Mouse (Mus musculus) left cerebral cortex, postnatal 36 days (tissue): Measurements from ENCODE around the gene Plekha7. TPM values are rescaled to one million over a fixed set of nuclear protein-coding genes. Genes with fewer than 3 reads are reported as not detected.
A peak's percentile ranks its signal among the peaks of the same experiment; 100 is the strongest.

Experiments used
- DNase-seq, 2 experiments: peaks; one replicate each; pipeline ENCODE4 v3.0.0; 2021 to 2022; ENCODE audit warnings: low spot score in 2 of 2, mixed read lengths in 1 of 2
- intact Hi-C: fragments of 180-260 bp; cut with DNase I; formaldehyde crosslinking; loops from one replicate; pipeline ENCODE4 v1.15.1; 2025
- total RNA-seq, 2 experiments: library from RNA; stranded (reverse); gene quantifications; 2 replicates each; pipeline ENCODE4 v1.2.3; 2021

Plekha7 gene
- total RNA-seq, 2 experiments from 2014 or later = 22.0 to 24.8 TPM

DNA sequence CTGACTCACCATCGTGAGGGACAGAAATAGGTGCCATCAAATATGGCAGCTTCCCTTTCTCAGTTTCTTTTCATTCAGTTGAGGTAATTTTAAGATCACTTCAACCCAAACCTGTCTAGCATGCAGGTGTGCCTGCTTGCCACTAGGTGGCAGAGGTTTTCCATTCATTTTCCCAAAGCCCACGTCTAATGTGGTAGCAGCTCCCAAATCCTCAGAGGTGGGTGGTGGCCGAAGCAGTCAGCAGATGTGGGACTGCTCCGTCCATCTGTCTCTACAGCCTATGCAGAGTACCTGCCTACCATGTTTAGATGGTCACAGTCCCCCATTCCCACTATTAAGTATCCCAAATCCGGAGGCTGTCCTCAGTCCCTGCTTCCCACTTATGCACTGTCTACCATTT lies 146.6 kb downstream of the Plekha7 start:
- peak; percentile 32 to 50 for DNase-seq
- intact Hi-C loops = loop anchor here (2.0 to 5.0 kb wide), 2 partner anchors 41 to 85 kb away; no protein-coding TSS in a partner anchor

DNA sequence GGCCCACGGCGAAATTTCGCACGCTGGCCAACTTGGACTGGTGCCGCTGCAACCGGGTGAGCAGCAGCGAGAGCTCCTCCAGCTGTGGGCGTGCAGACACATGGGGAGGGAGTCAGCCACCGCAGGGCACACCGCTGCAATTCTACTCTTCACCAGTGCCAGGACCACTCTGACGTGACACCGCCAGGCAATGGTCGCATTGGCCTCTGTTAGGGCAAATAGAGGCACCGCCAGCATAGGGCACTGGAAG lies 151.4 kb downstream of the Plekha7 start:
- no peak for DNase-seq
- intact Hi-C loops = no loop called here

- no peak for DNase-seq
- intact Hi-C loops = no loop called here
These were observed 151.9 kb downstream of the Plekha7 start for GRCm38 (mm10) chr7:116156072-116156893.

- intact Hi-C loops = no loop called here
- no peak for DNase-seq
These were observed 154.3 kb downstream of the Plekha7 start for GRCm38 (mm10) chr7:116153781-116154368.

GRCm38 (mm10) chr7:116149568-116149967 lies 158.6 kb downstream of the Plekha7 start:
- intact Hi-C loops = no loop called here
- no peak for DNase-seq

DNA sequence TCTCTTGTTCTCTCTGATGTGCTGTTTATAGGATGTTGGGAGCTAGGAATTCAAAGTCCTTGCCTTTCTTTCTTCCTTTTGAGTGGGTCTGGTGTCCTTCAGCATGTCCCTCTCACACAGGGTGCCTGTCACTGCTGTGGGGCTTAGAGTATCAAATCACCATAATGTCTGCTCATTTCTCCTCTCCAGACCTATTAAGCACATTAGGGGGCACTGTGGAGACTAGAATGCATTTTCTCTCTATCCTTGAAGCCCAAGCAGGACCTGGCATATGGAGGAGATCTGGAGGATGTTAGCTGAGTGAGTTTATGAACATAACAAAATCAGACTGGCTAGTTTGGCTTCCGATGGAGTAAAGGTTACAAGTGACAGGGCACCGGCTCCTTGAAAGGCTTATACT lies 161.1 kb downstream of the Plekha7 start:
- no peak for DNase-seq
- intact Hi-C loops = no loop called here

GRCm38 (mm10) chr7:116145030-116145429 lies 163.1 kb downstream of the Plekha7 start:
- DNase-seq = no peak
- intact Hi-C loops = no loop called here

GRCm38 (mm10) chr7:116137671-116138070 lies 170.5 kb downstream of the Plekha7 start:
- intact Hi-C loops = loop anchor here (10.0 kb wide), 1 partner anchor 187 kb away; no protein-coding TSS in a partner anchor
- DNase-seq = no peak

- intact Hi-C loops = loop anchor here (10.0 kb wide), 1 partner anchor 188 kb away; no protein-coding TSS in a partner anchor
- no peak for DNase-seq
These were observed 171.0 kb downstream of the Plekha7 start for GRCm38 (mm10) chr7:116137149-116137548.

GRCm38 (mm10) chr7:116134413-116135292 lies 173.5 kb downstream of the Plekha7 start:
- peak; percentile 16 to 34 for DNase-seq
- intact Hi-C loops = loop anchor here (10.0 kb wide), 1 partner anchor 190 kb away; no protein-coding TSS in a partner anchor

DNA sequence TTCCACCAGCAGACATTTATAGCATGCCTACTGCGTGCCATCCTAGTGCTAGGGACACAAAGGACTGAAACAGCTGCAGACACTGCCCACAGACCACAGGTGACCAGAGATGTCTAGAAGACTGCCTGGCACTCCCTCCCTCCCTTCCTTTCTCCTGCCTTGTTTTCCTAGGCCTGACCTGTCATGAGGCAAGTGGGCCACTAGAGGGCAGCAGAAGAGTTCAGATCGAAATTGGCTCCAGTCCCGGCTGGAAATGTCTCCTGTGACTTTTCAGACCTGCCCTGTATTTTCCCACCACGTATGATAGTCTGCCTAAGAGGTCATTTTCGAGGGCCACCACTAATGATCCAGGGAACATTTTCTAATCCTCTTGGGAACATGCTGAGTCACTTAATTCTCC lies 176.1 kb downstream of the Plekha7 start:
- peak; percentile 64 to 78 for DNase-seq
- intact Hi-C loops = loop anchor here (10.0 kb wide), 1 partner anchor 193 kb away; no protein-coding TSS in a partner anchor

DNA sequence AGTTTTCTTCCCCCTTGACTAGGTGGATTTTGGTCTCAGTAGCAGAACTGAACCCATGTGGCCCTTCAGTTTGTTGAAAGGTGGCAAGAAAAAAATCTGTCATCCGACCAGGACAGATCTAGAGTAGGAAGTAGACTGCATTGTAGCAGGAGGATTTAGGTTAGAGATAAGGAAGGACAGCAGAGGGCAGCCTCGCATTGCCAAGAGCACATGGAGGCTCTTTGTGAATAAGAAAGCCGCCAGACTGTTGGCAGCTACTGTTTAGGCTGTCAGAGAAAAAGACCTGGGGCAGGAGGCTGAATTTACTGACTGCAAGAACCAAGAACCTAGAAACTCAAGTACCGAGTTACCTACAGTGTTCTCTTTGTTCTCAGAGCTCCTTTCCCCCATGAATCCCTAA lies 176.8 kb downstream of the Plekha7 start:
- DNase-seq = no peak
- intact Hi-C loops = loop anchor here (10.0 kb wide), 1 partner anchor 193 kb away; no protein-coding TSS in a partner anchor

GRCm38 (mm10) chr7:116129374-116129773 lies 178.8 kb downstream of the Plekha7 start:
- intact Hi-C loops = no loop called here

GRCm38 (mm10) chr7:116128286-116128685 lies 179.9 kb downstream of the Plekha7 start:
- DNase-seq = no peak
- intact Hi-C loops = no loop called here

More at GRCm38 (mm10) chr7:116129374-116129773, 178.8 kb downstream of the Plekha7 start:
- no peak for DNase-seq

DNA sequence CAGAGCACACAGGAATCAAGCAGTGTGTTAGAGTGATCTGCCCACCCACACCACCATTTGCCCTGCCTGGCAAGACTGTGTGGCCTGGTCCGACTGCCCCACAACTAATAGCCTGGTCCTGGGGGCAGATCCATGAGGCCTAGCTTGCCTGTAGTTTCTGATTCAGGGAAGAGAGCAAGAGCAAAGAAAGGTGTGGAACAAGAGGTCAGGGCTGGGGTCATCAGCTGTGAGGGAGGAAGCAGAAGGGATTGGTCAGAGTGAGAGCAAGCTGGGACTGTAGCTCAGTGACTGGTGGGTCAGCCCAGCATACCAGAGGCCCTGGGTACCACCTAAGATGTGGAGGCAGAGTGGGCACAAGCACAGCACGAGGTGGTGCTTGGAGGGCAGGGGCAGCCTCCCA lies 181.1 kb downstream of the Plekha7 start:
- intact Hi-C loops = no loop called here
- no peak for DNase-seq

DNA sequence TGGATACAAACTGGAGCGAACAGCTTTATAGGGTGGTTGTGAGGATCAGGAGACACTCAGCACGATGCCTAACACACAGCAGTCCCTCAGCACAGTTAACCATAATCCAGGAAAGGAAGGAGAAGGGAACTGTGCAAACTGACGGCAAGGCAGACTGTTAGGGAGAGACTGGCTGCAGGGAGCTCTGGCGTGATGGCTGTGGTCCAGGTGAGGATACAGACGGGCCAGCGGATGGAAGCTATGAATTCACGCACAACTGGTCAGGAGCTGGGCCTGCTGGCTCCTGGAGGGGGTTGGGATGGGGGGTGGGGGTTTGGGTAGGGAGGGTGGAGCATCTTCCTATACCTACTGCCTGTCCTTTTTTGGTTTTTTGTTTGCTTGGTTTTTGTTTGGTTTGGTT lies 182.5 kb downstream of the Plekha7 start:
- intact Hi-C loops = no loop called here
- DNase-seq = no peak

GRCm38 (mm10) chr7:116124057-116124456 lies 184.1 kb downstream of the Plekha7 start:
- no peak for DNase-seq
- intact Hi-C loops = no loop called here

GRCm38 (mm10) chr7:116123597-116123985 lies 184.6 kb downstream of the Plekha7 start:
- DNase-seq = peak; percentile 18
- intact Hi-C loops = no loop called here

DNA sequence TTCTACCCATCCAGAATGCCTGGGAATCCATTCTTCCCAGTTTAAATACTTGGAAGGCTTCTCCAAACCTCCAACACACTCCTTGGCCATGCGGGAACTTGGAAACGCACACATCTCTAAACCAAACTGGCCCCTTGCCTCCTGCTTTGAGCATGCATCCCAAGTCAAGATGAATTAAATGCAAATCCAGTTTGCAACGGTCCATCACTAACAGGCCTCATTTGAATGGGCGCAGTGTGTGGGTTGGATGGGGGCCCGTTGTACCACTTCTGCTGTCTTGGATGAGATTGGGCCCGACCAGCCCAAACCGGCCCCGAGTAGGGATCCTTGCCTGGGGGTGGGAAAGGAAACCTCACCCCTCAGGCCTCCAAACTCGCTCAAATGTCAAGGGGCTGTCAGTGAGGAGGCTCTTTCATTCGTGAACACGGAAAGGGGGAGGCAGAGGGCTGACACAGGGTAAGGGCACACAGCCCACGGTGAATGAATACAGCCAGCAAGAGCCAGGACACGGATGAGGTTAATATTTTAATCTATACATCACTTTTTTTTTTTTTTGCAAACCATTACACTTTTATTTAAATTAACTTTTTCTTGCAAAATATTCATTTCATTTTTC lies 185.1 kb downstream of the Plekha7 start:
- peak in 1 of 2 experiments; percentile 28 for DNase-seq
- intact Hi-C loops = no loop called here

DNA sequence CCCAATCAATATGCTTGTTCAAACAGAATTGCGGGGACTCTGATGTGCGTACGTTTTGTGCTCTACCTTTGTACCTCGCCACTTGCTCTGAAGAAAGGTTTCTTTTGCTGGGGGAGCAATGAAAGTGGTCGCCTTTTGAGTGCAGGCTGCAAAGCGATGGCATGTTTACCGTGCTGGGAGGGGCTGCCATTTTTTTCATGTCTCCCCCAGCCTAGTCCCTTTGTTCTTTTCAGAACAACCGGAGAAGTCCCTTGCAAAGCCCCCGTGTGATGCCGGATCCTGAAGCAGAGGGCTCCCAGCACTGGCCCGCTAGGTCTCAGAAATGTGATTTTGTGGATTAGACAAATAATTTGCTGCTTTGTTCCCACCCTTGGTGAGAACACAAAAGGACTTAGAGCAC lies 187.0 kb downstream of the Plekha7 start:
- DNase-seq = no peak
- intact Hi-C loops = no loop called here
